Mouse (Mus musculus) CD4-positive, CD25-positive, alpha-beta regulatory T cell, adult 2 months (primary cell): ENCODE results near the gene Ccdc187.
A peak's percentile ranks its signal among the peaks of the same experiment; 100 is the strongest.

Source experiments
- DNase-seq: peaks from one replicate; pipeline ENCODE4 v3.0.0-alpha.2; 2012; ENCODE audit warnings: low read depth, low spot score

The Ccdc187 gene

DNA sequence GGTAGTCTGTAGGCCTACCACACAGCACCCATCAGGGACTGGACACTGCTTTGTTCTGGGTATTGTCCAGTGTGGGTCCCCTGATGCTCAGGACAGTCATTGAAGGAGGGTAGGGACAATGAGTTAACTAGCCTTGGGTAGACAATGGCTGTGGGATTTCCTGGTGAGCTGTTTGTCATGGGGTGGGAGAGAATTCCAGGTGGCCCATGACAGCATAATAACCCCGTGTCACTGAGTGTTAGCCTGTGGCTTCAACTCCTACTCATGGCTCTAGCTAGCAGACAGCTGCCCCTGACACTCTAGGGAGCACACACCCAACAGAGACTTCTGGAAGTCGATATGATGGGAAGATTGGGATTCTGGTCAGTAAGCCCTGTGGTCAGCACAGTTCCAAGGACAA, at the start of gene Ccdc187:
Gene Ccdc187, minus strand, starts transcription at position 101 of the 400 bp plus-strand sequence.
- no peak for DNase-seq

DNA sequence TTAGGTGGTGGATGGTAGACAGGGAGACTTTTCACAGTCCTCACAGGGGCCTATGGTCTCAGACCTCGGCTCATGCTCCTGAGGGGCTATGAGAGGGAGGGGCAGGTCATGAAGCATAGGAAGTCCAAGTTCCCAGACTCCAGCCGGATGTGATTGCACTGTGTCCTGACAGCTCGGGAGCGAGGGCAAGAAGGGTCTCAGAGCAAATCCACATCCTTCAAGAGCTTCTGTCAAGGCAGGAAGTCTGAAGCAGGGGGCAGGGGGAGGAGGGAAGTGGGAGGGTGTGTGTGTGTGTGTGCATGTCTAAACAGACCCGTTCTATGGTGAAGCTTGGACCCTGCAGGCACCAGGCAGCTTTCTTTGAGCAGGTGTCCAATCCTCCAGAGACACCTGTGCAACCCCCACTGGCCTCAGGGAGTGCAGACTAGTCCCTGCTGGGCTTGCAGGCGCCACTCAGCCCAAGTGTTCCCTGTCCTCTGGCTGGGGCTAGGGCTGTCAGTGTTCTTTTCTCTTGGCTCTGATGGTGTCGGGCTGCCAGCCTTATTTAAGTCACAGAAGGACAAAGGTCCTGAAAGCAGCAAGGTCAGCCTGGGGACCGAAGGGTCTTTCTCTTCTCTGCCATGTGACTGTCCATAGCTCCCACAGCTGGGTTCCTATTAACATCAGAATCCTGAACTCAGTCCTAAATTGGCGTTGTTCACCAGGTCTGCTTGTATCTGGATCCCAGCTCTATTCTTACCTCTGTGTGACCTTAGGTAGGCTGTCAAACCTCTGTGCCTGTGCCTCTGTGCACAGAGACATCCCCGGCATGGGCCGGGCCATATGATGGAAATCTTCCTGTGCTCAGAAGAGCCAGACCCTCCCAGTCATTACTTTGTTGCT, 48.5 kb upstream of the Ccdc187 start:
- no peak for DNase-seq

DNA sequence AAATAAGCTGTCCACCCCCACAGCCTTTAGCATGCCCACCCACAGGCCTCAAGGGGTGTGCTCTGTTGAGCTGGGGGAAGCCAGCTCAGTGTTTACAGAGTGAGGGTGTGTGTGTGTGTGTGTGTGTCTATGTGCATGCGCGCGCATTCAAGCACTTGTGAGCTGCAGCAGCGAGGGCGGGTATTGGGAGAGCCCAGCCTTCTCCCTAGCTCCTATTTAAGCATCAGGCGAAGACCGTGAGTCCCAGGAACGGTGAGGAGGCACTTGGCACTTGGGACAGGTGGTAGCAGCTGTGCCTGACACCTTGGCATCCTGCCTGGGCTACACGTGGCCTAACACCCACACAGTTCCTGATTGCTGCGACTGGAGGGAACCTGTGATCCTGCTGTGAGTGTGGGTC, 47.7 kb upstream of the Ccdc187 start:
- DNase-seq, result no peak

DNA sequence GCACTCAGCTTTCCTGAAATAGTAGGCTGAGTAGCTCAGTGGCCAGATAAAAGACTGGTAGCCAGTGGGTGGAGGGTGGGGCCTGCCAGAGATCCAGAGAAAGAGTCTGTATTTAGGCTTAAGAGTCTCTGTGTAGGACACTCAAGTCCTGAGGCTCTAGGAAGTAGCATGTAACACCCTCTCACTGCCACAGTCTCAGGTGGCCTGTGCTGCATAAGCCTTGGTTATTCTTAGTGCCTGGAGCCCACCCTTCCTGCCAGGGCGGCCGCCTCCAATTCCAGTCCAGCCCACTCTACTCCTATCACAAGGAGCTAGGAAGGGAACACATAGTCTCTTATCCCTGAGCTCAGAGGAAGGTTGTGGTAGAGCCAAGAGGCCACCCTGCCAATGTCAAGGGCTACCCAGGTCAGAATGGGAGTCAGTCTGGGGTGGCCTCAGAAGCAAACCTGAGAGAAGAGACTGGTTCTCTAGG, 47.2 kb upstream of the Ccdc187 start:
- DNase-seq, result no peak

DNA sequence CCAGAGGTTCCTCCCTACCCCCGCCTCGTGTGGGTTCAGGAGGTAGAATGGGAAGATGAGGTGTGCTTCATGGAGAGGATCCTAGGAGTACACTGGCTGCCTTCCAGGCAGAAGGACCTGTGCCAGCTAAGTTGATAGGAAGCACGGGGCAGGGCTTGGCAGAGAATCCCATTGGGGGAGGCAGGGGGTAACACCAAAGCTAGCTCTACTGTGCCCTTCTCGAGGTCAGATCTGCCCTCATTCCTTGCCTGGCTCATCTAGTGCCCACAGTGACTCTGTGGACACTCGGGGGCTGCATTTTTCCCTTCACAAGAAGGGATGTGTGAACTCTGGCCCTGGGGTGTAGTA, 44.8 kb upstream of the Ccdc187 start:
- DNase-seq, result no peak

DNA sequence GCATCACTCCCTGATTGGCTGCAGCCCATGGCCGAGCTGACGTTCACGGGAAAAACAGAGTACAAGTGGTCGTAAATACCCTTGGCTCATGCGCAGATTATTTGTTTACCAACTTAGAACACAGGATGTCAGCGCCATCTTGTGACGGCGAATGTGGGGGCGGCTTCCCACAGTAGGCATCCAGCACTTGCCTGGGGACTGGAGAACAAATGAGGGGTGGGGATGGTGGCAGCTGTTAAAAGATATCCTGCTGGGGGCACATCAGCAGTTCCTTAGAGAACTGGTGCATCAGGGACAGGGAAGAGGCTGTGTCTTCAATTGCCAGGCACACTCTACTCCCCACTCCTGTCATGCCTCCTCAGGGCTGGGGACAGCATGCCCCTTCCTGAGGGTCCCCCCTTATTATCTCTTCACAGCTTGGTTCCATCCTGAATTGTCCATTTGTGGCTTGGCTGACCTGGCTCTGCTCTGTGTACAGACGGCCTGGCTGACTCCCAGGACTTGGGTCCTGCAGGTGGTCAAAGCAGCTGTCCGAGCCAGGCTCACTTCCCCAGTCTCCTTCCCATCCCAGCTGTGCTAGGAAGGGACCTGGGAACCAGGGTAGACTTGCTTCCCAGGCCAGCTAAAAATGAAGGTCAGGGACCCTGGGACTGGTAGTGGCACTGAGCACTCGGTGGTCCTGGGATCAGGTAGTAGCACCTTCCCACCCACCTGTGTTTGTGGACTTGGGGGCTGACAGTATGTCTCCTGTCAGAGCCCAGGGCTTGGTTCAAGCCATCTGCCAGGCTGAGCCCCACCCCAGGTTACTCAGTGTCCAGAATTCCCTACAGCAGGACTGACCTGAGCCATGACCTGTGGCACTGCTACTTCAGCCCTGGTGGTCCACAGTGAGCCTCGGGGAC, 44.2 kb upstream of the Ccdc187 start:
- DNase-seq, result no peak

DNA sequence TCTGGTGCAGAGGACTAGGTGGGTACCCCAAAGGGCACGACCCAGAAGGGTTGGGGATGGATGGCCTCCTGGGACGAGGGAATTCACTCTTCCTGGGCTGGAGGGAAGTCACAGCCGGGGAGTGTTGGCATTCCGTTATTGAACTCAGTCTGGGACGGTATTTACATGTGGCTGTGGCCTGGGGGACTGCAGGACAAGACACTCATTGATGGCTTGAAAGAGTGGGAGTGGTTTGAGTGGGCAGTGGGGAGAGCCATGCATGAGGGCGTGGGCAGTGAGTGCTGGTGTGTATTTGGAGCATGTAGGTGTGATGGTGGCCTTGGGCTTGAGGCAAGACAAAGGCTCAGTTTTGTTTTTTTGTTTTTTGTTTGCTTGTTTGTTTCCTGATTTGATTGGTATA, 36.3 kb upstream of the Ccdc187 start:
- no peak for DNase-seq

DNA sequence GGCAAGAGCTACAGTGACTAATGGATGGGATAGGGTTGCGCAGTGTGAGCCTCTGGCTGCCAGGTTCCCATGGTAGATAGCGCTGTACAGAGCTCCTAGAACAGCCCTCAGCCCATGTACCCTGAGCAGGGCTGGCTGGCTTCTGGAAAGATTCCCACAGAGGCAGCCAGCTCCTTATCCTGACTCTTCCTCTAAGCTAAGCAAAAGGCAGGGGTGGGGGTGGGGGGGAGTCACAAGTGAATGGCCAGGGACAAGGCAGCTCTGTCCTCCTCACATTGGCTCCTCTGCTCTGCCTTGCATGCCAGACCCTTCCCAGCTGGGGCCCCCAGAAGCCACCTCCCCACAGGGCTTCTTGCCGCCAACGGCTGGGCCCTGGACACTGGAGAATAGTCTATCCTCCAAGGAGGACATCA, 35.7 kb upstream of the Ccdc187 start:
- no peak for DNase-seq

DNA sequence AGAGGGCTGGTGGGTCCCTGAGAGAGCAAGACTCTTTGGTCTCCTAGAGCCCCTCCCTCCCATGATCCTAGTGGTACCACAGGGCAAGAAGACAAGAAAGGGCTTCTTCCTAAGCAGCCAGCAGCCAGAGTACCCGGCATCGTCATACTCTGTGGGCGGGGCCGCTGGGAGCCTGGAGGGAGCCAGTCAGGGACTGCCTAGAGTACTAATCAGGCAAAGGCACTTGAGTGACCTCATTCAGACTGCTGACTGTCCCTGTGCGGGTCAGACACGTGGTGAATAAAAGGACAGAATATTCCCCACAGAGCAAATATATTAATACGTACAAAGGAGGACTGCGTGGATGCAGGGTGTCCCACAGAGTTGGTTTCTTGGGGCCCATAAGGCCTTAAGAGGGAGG, 35.0 kb upstream of the Ccdc187 start:
- DNase-seq, result no peak

DNA sequence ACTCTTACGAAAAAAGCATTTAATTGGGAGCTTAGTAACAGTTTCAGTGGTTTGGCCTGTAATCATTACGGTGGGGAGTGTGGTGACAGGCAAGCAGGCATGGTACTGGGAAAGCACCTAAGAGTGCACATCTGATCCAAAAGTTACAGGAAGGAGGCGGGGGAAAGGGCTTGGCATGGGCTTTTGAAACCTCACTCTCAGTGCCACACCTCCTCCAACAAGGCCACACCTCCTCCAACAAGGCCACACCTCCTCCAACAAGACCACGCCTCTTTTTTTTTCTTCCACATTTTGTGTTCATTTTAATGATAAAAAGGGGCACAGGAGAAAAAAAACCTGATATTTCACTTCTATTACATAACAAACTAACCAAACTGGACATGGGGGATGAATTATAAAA, 33.5 kb upstream of the Ccdc187 start:
- DNase-seq, result peak; percentile 63

DNA sequence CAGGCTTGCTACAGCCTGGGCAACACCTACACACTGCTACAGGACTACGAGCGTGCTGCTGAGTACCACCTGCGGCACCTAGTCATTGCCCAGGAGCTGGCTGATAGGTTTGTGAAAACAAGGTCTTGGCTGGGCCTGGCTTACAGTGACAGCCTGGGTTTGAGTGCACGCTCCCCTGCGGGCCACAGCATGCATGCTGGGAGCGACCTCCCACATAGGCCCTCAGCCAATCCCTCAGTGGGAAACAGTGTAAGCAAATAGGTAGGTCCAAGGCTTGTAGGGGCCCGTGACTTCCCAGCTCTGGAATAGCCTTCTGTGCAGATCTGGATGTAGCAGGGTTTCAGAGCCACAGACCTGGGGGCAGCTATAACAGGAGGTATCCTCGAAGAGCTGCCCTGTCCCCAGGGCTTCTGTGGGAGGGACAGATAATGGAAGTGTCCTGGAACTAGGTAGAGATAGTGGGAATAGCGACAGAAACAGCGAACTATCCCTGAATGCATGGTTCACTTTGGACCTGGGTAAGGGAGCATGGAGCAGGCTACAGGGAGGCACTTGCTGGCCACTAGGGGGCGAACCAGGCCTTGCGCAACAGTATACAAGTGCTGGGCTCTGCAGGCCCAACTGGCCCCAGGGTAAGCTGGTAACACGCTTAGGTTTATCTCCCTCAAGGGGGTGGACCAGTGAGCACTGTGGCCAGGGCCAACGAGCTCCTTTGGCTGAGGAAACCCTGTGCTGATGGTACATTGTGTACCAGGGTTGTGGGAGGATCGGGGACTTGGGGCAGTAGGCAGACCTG, 31.2 kb upstream of the Ccdc187 start:
- DNase-seq, result peak; percentile 86

DNA sequence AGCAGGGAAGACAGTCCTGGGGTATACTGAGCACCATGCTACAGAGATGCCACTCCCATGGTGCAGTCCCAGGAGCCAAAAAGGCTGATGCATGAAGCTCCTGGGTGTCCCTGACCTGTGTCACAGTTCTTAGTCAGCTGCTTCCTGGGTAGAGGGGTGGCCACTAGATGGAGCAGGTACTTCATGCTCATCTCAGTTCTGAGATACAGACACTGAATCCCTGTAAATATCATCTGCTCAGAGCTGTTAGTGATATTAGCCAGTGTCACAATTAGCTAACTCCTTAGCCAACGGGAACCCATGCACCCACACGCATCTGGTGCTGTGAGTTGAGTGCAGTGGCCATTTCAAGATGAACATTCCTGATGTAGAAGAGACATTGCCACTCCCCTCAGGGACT, 30.6 kb upstream of the Ccdc187 start:
- peak; percentile 52 for DNase-seq

DNA sequence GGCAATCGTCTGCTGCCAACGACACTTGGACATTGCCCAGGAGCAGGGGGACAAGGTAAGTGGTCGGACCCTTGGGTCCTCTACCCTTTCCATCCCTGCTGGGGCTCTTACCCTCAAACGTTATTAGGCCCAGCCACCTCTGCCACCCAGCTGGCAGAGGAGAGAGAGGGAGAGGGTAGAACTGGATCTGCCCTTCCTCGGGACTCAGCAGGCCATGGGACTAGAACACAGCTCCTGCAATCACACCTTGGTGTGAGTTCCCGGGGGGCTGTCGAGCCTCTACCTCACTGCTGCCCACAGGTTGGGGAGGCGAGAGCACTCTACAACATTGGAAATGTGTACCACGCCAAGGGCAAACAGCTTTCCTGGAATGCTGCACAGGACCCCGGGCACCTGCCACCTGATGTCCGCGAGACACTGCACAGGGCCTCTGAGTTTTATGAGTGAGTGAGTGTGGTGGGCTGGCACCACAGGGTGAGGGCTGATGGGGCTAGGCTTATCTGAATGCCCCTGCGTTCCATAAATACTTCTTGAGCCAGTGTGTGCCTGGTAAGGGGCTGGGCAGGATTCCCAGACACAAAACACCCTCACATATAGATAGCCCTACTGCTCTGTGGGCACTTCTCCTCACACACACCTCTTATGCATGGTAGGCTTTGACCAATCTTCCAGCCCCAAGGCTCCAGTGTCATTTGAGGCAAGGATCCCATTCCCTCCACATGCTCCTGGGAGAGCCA, 29.4 kb upstream of the Ccdc187 start:
- DNase-seq, result no peak

DNA sequence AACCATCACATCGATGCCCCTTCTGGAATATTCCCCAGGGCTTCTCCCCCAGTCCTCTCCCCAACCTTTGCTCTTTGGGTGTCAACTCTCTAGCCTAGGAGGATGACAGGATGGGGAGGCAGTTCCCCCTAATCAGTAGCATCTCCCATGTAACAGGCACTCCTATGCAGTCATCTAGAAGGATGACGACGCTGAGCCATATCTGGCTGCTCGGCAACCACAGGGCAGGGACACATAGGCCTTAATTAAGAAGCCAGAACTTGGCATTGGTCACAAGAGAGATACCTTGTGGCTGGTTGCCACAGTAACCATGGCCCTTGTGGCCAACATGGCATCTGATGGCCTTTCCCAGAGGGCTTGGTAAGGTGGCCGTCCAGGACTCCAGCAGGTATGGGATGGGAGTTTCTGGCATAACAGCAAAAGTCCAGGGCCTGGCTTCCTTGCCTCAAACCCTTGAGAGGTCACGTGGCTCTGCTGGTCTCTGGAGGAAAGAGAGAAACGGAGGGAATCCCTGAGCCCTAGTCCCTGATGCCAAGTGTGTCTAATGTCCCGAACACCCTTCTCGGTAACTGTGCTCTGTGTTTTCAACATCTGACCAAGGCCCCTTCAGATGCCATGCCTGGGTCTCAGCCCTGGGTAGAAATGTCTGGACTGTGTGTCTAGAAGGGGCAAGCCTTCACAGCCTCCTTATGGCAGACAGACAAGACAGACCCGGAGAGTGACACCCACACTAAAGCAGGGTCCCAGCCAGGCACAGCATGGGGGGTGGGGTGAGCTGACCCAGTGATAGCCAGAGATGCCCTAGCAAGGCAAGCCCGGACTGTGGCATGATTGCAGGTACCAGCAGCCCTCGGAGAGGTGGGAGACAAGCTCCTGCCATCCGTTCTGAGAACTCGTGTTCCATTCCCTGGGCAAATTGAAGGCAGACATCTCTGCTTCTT, 26.2 kb upstream of the Ccdc187 start:
- no peak for DNase-seq

DNA sequence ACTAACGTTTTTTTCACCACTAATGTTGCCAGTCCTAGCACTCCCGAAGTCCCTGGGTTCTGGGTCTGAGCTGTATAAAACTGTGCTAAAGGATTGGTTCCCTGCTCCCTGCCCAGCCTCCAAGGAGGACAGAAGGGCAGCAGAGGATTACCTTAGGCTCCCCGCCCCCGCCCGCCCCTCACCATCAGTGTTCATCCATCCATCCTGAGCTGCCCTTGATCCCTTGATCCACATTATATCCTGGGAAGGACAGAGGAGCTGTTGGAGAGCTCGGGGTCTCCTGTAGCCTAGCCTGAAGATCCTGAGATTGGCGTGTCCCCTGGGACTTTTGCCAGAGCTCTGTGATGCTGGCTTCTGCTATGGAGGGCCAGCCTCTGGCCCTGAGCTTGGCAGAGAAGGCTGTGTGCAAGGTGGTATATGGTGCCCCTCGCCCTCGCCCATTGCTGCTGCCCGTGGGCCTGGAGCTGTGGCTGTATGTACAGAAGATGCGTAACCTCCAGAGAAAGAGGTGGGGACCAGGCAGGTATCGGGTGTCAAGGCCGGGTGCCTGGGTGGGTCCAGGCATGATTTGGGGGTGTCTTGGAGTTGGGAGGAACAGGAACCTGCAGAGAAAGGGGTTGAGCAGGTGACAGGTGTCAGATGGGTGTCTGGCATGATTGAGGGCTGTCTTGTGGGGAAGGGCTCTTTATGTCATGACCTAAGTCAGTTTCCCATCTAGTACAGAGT, 25.3 kb upstream of the Ccdc187 start:
- DNase-seq, result no peak

DNA sequence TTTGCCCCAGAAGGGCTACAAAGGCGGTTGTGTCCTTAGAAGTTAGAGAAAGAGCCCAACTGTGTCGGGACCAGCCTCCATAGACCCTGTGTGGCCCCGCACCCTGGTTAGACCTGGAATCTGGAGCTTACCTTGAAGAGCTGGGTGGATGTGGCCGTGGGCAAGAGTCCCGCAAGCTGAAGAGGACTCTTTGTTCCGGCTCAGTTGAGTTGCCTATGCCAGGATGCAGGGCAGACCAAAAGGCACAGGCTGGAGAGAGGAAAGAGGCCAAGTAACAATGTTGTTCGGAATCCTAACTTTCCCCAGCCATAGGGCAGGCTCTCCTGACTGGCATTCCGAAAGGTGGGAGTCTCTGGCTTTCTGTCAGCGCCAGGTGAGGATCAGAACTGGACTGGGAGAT, 24.8 kb upstream of the Ccdc187 start:
- DNase-seq, result no peak

DNA sequence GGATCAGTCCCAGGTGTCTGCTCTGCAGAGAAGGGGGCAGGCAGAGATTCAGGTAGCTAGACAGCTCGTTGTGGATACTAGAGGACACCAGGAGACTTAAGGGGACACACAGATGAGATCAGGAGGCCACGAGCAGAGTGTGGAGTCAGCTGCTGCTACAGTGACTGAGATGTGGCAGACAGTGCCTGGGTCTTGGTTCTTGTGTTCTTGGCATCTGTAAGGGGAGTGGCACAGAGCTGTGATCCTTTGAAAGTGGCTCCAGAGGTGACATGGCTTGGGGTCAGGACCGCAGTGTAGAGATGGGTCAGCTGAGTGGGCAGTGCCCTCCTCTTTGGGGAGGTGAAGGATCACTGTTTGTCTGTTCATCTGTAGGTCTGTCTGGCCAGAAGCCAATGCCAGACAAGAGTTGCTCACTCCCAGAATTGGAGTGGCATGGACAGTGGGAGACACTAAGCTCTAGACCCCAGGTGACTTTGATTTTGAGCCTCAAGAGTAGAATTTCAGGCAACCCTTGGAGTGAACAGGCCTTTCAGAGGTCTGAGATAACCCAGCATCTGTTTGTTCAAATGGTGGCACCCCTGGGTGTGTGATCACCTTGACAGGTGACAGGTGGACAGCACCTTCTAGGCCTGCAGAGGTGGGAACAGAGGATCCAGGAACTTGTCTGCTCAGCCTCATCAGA, 23.8 kb upstream of the Ccdc187 start:
- no peak for DNase-seq

DNA sequence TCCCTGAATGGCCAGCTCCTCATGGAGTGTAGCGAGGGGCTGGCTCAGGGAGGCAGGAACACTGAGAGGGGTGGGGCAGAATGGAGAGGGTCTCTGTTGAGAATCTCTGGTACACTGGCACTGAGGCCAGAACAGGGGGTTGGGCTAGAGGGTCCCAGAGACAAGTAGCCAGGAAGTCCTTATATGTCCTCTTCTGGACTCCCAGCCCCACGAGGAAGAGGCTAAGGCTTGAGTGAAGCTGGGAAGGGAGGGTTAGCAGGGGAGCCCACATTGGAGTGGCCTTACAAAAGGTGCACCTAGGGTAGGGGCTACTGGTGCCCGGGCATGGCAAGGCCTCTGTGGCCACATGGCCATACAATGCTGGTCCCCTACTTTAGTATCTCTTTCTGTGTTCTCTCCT, 23.0 kb upstream of the Ccdc187 start:
- no peak for DNase-seq
